Mouse (Mus musculus) frontal cortex, adult (tissue): ENCODE data around the gene Garem2.
"Not testable (repeated sequence)": the region's sequence is repeated elsewhere in the genome, so short reads cannot be mapped to it uniquely, and the experiment has no call there.

Source experiments
- ATAC-seq: cut with Nextera tagmentation; 2 replicates; pipeline ENCODE4 v1.9.2; 2017; ENCODE audit warnings: mild to moderate bottlenecking, moderate library complexity, mixed read lengths; ENCODE audit not compliant: low TSS enrichment

Garem2 gene

DNA sequence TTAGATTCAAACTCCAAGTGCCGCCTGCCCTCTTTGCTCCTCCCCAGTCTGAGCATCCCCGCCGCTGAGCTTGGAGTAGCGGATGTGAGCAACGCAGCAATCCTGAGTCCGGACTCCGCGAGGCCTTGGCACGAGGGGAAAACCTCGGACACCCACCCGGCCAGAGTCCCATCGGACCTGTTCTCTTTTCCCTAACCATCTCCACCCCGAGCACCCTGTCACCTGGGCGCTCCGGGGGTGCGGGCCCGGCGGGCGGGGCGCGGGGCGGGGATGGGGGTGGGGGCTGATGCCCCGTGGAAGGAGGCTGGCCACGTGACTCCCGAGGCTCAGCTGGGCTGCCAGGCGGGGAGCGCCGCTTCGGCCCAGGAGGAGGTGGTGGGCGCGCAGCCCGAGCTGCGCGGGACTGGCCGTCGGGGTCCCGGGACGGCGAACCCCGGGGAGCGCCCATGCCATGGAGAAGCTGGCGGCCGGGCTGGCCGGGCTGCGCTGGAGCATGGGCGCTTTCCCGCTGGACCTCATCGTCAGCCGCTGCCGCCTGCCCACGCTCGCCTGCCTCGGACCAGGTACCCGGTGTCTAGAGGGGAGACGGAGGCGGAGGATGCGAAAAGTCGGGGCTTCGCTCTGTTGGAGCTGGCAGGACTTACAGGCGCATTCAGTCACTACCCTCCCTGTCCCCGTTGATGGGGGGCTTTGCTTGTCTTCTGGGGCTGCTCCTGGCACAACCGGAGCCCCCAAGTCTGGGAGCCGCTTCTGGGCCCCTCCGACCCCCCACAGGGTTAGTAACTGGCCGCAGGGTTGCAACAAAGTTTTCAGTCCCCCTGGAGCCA lies at the start of gene Garem2:
Garem2 (plus strand) TSS at position 321 of the 827 bp plus-strand sequence.
- ATAC-seq, result no peak

DNA sequence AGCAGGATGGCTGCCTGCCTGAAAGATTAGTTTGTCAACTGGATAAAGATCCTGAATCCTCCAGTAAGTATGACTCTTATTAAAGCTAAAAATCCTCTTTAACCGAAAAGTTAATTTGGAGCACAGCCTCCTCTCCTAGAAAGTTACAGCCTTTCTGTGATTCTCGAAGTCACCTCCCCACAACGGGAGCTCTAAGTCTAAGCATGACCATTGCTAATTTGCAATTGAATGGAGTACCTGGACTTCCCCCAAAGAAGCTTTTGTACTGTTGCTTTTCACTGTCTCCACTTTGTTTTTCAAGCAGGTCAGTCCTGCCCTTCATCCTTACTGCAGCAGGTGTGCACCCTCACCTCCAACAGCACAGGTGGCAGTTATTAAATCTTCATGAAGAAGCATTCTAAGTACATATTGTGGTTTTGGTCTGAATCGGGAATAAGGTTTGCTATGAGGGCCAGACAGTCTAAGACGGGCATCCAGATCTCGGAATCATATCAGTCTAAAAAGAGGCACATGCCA lies 46.7 kb upstream of the Garem2 start:
- ATAC-seq, result no peak

DNA sequence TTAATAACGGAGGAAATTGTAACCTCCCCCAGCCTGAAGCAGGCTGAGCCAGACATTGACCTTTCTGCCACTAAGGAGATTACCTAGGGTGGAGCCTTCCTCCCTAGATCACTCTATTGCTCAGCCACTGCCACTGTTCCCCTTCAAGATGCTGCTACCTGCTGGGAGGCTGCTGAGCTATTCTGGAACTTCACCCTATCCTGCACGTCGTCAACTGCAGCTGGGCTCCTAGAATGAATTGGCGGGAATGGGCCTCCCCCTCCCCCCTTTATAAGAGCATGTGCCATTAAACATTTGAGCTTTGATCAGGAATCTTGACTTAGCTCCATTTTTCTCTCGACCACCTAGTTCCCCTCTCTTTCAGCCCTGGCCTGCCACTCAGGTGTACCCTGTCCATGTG lies 45.4 kb upstream of the Garem2 start:
- ATAC-seq, result not testable (repeated sequence)

DNA sequence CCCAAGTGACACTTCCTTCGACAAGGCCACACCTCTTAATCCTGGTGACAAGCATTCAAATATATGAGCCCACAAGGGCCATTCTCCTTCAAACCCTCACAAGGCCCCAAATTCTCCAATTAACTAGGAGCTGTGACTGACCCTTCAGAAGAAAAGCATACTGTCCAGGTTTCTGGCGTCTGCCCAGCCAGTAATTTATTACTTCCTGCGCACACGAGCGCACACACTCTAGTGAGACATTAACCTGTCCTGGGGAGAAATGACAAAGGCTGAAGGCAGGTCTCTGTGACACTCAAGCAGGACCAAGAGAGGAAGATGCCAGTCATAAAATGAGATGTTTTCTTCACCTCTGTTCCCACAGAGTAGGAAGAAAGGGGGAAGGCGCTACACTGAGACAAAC lies 37.2 kb upstream of the Garem2 start:
- no peak for ATAC-seq

DNA sequence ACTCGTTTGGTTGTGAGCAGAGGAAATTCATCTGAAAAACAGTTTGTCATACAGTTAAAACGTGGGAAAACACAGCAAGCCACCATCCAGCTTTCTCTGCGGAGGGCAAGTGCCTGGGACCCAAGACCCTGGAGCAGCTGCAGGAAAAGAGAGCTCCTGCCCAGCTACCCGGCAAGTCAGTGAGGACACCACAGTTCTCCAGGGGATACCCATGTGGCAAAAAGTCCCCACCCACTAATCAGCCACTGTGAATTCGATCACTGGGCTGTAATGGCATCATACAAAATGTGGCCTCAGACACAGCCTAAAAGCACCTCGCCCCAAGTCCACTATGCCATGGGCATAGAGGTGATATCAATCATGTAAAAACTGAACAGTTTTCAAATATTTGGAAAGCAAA lies 33.3 kb upstream of the Garem2 start:
- ATAC-seq, result no peak

DNA sequence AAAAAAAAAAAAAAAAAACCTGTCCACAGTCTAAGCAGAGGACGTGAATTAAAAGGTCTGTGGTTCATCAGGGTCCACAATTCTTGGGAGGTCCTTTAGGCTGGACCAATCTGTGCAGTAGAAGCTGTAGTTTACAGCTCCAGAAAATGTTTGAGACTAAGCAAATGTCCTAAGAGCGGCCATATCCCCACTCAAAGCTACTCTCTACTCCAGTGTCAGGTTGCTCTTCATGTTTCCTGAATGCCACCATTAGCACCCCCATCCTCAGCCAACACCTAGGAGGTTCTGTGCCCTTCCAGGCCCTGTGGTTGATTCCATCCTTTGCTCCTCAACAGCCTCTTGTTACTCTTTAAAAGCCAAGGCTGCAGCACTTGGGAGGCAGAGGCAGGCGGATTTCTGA lies 32.6 kb upstream of the Garem2 start:
- no peak for ATAC-seq

DNA sequence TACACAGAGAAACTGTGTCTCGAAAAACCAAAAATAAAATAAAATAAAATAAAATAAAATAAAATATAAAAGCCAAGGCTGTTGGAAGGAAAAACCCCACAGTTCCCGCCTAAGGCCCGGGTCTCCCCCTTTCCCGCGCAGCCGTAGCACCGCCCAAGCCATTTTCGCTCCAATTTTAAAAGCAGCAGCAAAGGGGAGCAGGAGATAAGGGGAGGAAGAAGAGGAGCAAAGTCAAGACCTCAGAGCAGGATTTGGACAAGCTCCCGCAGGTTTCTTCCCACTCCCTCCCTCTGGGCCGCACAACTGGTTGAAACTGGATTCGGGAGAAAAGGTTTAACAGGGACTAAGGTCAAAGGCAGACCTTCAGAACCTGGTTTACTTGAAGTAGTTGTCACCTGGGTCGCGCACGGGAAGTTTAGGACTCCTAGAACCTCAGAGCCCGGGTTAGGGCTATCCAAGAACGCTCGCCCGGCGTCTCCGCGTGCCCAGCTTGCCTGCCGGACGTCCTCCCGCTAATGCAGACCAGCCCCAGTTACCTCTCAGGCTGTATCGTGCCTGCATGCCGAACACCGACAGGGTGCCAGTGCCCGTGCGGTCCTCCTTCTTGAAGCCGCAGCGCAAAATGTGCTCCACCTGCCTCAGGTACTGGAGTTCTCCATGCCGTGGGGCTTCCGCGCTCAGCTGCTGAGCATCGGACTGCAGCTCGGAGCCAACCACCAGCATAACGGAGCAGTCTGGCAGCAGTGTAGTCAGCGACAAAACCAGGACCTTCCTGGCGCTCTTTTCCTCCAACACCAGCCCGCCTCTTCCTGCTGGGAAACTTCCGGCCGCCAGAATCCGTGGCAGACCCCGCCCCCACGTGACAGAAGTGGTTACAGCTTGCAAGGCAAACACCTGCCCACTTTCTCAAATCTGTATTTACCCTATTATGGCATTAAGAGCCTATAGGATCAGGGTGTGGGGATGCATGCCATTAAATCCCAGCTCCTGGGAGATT lies 31.8 kb upstream of the Garem2 start, which contains the start of gene Tyms:
Tyms (minus strand) TSS at position 793 of the 997 bp plus-strand sequence.
- peak; percentile 97 for ATAC-seq

DNA sequence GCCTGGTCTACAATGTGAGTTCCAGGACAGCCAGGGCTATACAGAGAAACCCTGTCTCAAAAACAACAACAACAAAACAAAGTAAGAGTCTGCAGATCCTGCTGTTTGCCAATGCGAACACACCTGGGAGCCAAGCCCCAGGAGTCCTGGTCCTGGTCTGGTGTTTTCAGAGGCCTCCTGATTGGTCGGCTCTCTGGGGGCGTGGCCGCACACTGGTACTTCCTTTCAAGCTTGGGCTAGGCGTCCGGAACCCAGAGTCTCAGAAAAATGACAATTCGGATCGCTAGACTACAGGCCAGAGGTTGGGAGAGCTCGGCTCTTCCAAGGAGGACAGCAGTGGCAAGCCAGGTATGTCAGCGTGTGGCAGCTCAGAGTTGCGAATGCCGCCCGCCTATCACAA lies 12.3 kb upstream of the Garem2 start:
- no peak for ATAC-seq

DNA sequence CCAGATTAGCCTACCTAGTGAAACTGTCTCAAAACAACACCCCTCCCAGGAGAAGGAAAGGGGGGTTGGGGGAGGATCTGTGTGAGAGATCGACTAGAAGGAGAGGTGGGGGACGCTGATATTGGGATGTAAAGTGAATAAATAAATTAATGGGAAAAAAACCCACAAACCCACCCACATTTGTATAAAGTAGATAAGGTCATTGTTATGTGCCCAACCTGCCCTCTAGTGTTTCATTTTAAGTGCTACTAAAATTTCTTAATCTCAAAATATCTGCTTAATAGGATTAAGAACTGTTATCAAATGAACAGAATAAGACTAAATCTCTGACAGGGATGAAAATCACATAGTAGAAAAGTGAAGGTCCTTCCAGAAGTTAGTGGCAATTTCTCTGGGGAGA lies 10.6 kb upstream of the Garem2 start:
- no peak for ATAC-seq

DNA sequence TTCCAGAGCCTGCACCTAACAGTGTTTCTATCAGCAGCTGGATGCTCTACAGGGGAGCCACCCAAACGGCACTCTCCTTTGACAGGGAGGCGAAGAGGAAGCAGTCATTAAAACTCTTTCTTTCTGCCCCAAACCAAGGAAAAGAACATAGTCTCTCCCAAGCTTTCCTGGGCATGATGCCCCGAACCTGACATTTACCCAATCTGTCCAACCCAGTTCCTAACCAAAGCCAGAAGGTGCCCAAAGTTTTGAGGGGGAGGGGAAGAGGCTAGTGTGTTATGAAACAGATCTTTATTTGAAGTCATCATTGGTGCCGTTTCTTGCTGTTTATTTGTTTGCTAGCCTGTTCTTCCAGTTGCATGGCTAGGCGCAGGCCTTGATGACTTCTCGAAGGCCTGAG lies 9.2 kb upstream of the Garem2 start:
- no peak for ATAC-seq

DNA sequence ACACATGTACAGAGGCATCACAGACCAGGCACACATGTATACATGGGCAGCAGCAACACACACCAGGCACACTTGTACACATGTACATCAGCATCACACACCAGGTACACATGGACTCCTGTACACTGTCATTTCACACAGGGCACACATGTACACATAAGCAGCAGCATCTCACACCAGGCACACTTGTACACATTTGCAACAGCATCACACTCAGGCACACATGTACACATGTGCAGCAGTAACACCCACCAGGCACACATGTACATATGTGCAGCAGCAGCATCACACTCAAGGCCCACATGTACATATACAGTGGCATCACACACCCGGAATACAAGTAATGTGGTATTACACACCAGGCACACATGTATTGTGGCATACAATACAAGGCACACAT lies 6.7 kb upstream of the Garem2 start:
- ATAC-seq, result no peak

DNA sequence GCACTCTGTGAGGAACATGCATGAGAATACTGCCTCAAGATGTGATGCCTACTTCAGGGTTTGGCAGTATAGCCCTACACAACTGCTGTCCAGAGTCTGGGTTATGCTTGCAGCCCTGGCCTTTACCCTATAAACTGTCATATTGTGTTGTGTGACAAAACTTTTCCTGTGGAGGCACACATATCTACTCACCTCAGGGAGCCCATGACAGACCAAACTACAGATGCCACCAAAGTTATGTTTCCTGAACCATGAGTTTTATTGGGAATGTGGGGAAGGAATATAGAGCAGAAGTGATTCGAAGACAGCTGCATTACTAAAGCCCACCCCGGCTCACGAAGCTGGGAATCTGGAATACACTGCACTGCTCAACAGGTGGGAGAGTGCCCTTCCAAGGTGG lies 1.6 kb upstream of the Garem2 start:
- ATAC-seq, result no peak

DNA sequence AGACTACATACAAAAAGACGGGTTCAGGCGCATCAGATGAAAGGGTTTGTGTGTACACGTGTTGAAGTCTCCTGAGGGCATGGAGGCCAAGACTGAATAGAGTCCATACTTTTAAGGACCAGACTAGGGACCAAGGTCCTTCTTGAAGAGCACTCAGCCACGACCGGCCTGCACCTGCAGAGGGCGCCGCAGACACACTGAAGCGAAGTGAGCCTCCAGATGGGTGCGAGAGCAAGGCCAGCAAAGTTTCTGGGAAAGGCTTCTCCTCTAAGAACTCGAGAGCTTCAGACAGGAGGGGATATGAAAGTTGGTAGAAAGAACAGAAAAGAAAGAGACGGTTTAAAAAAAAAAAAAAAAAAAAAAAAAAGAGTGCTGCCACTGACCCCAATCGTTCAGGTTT lies 622 bp upstream of the Garem2 start:
- no peak for ATAC-seq

DNA sequence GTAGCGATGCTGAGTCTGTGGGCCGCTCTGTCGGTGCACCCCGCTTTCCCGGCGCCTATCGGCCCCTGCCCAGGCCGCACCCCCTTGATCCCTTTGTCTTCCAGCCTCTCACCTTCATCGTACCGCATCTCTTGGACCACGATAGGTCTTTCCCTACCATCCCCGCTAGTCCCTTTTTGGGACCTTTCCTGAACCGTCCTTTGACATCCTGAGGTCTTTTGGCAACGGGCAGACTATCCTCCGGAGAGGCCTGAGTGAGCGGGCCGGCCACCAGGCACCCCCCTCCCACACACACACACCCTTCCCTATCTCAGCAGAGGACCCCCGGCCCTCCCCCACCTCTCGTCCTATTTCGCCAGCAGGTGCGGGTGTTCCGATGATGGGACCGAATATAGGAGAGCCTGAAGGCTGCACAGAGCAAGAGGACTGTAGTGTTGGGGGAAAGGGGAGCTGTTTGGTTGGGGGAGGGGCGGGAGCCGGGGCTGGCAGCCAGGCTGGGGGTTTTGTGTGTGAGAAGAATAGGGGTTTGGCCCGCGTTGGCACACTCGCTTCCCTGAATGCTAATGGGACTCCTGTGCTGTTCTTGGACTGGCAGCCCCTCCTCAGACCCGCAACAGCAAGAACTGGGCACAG lies 823 bp downstream of the Garem2 start, which contains the start of gene 3110082J24Rik:
3110082J24Rik (minus strand) TSS at position 419 of the 633 bp plus-strand sequence.
- ATAC-seq, result peak; percentile 38; the same call in 1 of the 2 replicates

DNA sequence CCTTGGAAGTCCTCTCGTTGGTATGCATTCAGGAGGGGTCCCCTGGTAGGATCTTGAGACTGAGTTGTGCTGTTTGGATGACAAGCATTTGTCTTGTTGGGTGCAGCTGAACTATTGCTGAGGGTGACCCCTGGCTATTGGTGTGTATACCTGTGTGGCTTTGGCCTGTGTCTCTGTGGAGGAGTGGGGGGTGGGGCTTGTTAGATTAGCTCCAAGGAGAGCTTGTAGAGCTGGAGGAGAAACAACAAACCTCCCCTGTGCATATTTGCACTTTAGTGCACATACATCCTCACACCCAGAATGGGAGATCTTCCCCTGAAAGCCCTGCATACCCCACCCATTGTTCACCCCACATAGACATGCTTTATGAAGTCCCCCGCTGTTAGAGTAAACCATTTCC lies 1.8 kb downstream of the Garem2 start:
- no peak for ATAC-seq

DNA sequence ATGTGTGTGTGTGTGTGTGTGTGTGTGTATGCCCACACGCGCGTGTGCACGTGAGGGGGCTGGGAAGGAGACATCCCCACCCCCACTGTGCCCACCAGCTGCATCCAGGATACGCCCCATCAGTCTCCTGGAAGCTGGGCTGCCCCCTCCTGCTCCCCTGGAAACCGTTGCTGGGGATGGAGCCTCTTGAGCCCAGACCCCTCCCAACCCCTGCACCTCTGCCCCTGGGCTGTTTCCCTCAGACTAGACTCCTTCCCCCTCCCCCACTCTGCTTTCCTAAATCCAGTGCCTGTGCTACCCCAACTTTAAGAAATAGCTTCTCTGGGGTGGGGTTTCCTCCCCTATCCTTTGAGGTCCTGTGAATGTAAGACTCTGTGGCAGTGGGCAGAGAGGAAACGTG lies 2.2 kb downstream of the Garem2 start:
- no peak for ATAC-seq

DNA sequence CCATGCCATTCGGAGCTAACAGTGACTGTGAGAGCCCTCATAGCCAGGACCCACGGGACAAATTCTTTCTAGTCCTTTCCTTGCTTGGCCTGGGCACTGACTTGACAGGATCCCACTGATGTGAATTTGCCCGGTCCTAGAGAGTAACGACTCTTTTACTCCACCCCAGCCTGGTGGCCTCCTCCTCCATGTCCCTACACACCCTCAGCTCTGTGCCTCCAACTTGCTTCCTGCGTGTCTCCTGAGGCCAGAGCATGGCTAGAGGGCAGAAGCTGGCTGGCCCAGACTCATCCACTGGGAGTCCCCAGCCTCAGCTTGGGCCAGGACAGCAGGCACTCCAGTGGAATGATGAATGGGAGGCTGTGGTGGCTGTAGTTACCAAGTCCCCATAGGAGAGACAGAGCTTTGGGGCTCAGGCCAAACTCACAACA lies 2.7 kb downstream of the Garem2 start:
- no peak; the same call in 1 of the 2 replicates for ATAC-seq

DNA sequence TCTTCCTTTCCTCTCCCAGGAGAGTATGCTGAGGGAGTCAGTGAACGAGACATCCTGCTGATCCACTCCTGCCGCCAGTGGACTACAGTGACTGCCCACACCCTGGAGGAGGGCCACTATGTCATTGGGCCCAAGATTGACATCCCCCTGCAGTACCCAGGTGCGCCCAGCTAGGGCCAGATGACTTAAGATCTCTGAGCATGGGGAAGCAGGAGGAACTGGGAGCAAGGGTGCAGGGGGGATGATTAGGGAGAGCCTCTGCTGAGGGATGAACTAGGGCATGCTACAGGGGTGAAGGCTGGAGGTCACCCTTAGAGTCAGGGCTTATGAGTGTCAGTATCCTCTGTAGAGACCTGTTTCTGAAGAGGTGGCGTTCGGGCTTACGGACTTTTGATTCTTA lies 3.3 kb downstream of the Garem2 start:
- no peak for ATAC-seq

DNA sequence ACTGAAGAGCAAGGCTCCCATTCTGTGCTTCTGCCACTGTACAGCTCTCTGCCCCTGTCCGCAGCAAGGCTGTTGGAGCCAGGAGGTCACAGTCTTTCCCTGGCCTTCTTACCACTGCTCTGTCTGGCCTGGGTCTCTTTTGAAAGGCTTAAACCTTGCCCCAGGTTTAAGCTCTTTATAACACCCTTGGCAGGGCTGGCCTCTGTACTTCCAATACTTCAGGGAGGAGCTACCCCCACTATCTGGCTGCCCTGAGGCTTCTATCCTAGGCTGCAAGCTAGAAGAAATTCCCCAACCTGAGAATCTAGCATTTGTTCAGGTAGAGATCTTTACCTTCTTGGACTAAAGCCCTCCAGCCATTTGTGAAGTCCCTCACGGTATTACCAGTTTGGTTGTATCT lies 4.9 kb downstream of the Garem2 start:
- ATAC-seq, result no peak

DNA sequence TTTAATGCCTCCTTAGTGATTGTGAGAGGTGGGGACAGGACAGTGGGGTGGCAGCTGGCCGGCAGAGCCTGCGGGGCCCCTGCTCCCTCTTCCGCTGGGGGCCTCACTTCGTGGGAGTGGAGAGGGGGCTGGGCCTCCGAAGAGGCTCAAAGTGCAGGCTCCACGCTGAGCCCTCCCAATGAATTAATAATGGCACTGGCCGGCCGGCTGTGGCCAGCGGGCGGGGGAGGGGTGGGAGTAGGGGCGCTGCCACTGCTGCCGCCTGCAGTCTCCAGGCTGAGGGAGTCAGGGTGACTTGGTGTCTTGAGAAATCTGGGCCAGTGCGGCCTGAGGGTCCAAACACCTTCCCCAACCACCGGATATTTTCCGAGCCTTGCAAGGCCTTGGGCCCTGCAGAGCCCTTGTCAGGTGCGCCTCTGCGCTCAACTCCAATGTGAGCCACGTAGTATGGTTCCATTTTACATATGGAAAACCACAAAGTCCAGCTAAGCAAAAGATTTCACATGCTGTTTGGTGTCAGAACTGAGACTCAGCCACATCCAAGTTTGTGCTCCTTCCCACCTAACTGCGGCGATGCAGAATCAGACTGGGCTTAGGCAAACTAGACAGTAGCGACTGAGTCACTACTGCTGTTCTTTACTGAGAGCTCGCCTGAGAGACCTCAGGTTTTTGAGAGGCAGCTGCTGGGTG lies 5.6 kb downstream of the Garem2 start:
- no peak for ATAC-seq

DNA sequence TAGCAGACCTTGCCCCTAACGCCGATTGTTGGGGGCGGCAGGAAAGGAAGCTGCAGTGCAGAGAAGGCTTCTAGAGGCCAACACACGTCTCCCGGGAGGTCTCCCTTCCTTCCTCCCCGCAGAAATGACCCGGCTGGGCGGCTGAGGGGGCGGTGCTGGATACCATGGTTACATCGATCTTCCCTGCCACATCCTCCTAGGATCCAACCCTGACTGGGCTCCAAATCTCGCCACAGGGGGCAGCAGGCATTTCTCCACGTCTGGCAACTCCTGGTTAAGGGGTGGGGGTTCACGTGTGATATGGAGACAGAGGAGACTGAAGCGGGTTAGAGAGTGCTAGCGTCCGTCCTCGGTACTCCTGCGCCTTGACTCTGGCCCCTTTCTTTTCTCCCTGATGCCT lies 6.2 kb downstream of the Garem2 start:
- ATAC-seq, result no peak
